Mouse (Mus musculus) ES-E14 (cell line): ENCODE measurements around the gene Edem2. TPM values are rescaled to one million over a fixed set of nuclear protein-coding genes. Genes with fewer than 3 reads are reported as not detected.

Experiments
- DNase-seq: peaks from one replicate; pipeline ENCODE4 v3.0.0-alpha.2; 2013; ENCODE audit warnings: low read depth, low spot score
- H3K27ac ChIP-seq: 2 replicates; pipeline ENCODE4 v1.5.1; 2012; ENCODE audit warnings: low read depth, mild to moderate bottlenecking, low read length, moderate library complexity, mixed read lengths; ENCODE audit not compliant: poor library complexity, insufficient read depth, severe bottlenecking
- H3K36me3 ChIP-seq: 2 replicates; pipeline ENCODE4 v1.6.1; 2012; ENCODE audit warnings: mild to moderate bottlenecking, low read length, moderate library complexity, mixed read lengths; ENCODE audit not compliant: control insufficient read depth, poor library complexity, insufficient read depth, severe bottlenecking
- H3K4me1 ChIP-seq, 2 experiments: fragments of 150-350 bp in 1 of 2; sonication (generic) in 1 of 2; 2 replicates each; pipeline ENCODE4 v1.6.1; 2012; ENCODE audit warnings: low read length in 2 of 2, mild to moderate bottlenecking in 1 of 2, mixed read lengths in 1 of 2; ENCODE audit not compliant: control insufficient read depth in 2 of 2, insufficient read depth in 2 of 2, poor library complexity in 1 of 2
- H3K4me3 ChIP-seq, 2 experiments: fragments of 150-350 bp in 1 of 2; sonication (generic) in 1 of 2; 2 replicates each; pipeline ENCODE4 v1.5.1; 2012; ENCODE audit warnings: low read length in 2 of 2, low read depth in 1 of 2, mild to moderate bottlenecking in 1 of 2, mixed read lengths in 1 of 2; ENCODE audit not compliant: insufficient read depth in 1 of 2, poor library complexity in 1 of 2, severe bottlenecking in 1 of 2
- H3K9ac ChIP-seq: 2 replicates; pipeline ENCODE4 v1.6.1; 2012; ENCODE audit warnings: low read depth, mild to moderate bottlenecking, low read length, mixed read lengths; ENCODE audit not compliant: poor library complexity, insufficient read depth, severe bottlenecking
- H3K9me3 ChIP-seq: fragments of 150-350 bp; sonication (generic); 2 replicates; pipeline ENCODE4 v1.6.1; 2012; ENCODE audit warnings: low read depth, mild to moderate bottlenecking, low read length; ENCODE audit not compliant: control insufficient read depth, insufficient read depth
- CHD2 ChIP-seq: IDR thresholded peaks from 2 replicates; pipeline ENCODE4 v1.6.1; 2014; ENCODE audit warnings: mild to moderate bottlenecking, low read depth, low read length, inconsistent platforms
- HCFC1 ChIP-seq: IDR thresholded peaks from 2 replicates; pipeline ENCODE4 v1.6.1; 2012; ENCODE audit warnings: low read length, inconsistent platforms, borderline replicate concordance; ENCODE audit not compliant: insufficient read depth
- MAFK ChIP-seq: IDR thresholded peaks from 2 replicates; pipeline ENCODE4 v1.6.1; 2014; ENCODE audit warnings: mild to moderate bottlenecking, low read depth, low read length, inconsistent platforms; ENCODE audit not compliant: insufficient read depth
- ZC3H11A ChIP-seq: IDR thresholded peaks from 2 replicates; pipeline ENCODE4 v1.6.1; 2012; ENCODE audit warnings: low read depth, mild to moderate bottlenecking, inconsistent platforms, low read length, borderline replicate concordance
- ZNF384 ChIP-seq: IDR thresholded peaks from 2 replicates; pipeline ENCODE4 v1.6.1; 2012; ENCODE audit warnings: low read depth, low read length, inconsistent platforms
- in situ Hi-C, 2 experiments: fragments of 600-800 bp; cut with MboI; formaldehyde crosslinking; loops; one replicate each; pipeline ENCODE4 v1.15.1; 2025; ENCODE audit warnings: low sequenced_read_pairs in 2 of 2, inconsistent platforms in 1 of 2; ENCODE audit not compliant: unreplicated experiment in 2 of 2
- total RNA-seq: library from RNA; depleted of rRNA; stranded (reverse); fragments of 300-350 nt; gene quantifications from 2 replicates; pipeline ENCODE4 v1.2.3, GENCODE M21; 2012

The Edem2 gene
- total RNA-seq, 1 experiment = 38.4 TPM

DNA sequence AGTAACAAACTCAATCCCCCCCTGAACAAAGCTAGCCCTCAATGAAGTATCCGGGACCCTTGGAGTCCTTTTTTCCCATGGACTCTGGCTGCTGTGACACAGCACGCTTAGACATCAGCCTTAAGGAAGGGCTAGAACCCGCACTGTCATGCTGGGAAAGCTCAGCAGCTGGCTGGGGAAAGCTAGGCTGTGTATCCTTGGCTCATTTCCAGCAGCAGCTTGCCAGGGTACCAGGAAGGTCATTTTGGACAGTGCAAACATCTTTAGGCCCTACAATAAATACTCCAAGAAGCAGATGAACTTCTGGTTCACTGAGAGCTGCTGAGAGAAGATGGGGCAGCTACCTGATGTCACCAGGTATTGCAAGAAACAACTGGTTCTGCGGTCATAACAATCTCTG is 58.0 kb downstream of the Edem2 start:
- H3K9me3 ChIP-seq = no peaks in the 10 kb centered on the region
- no peak for TF ChIP-seq MAFK
- TF ChIP-seq ZNF384 = no peak
- TF ChIP-seq CHD2 = no peak
- TF ChIP-seq HCFC1 = no peak
- TF ChIP-seq ZC3H11A = no peak
- in situ Hi-C loops = no loop called here
- H3K4me3 ChIP-seq = no peak overlapping the region
- H3K36me3 ChIP-seq = no peaks in the 10 kb centered on the region
- H3K4me1 ChIP-seq = no peaks in the 10 kb centered on the region
- H3K9ac ChIP-seq = no peak overlapping the region
- no peak overlapping the region for H3K27ac ChIP-seq
- DNase-seq = no peak

- H3K36me3 ChIP-seq = no peaks in the 10 kb centered on the region; the same call in 1 of the 2 replicates
- peak; percentile 59 for DNase-seq
- H3K9ac ChIP-seq = no peak overlapping the region
- no peak overlapping the region for H3K4me3 ChIP-seq
- in situ Hi-C loops = no loop called here
- no peaks in the 10 kb centered on the region for H3K9me3 ChIP-seq
- no peaks in the 10 kb centered on the region for H3K4me1 ChIP-seq
- no peak overlapping the region for H3K27ac ChIP-seq
- TF ChIP-seq ZC3H11A = no peak
- TF ChIP-seq MAFK = no peak
- TF ChIP-seq ZNF384 = no peak
- no peak for TF ChIP-seq HCFC1
- no peak for TF ChIP-seq CHD2
Measured at GRCm38 (mm10) chr2:155668461-155668860, 60.8 kb downstream of the Edem2 start.

DNA sequence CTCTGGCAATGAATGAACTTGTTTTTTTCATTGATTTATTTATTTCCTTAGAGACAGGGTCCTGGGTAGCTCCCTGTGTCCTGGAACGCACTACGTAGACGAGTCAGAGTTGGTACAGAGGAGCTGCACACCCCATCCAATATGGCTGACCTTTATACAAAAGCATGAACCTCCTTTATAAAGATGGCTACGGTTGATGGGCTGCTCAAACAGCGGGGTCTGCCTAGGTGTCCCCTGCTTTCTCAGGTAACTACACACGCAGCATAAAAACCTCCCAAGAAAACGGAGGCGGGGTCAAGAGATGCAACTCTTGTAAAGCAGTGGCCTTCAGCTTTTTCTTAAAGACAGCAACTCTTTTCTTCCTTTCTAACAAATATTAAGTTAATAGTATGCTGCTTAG is 61.4 kb downstream of the Edem2 start:
- TF ChIP-seq MAFK (no peak), ZNF384 (no peak), HCFC1 (no peak), CHD2 (no peak), ZC3H11A (no peak)
- Histone ChIP-seq H3K4me1 (no peaks in the 10 kb centered on the region), H3K9me3 (no peaks in the 10 kb centered on the region), H3K9ac (no peak overlapping the region), H3K36me3 (no peaks in the 10 kb centered on the region; the same call in 1 of the 2 replicates), H3K4me3 (no peak overlapping the region), H3K27ac (no peak overlapping the region)
- in situ Hi-C loops = no loop called here
- DNase-seq = no peak

DNA sequence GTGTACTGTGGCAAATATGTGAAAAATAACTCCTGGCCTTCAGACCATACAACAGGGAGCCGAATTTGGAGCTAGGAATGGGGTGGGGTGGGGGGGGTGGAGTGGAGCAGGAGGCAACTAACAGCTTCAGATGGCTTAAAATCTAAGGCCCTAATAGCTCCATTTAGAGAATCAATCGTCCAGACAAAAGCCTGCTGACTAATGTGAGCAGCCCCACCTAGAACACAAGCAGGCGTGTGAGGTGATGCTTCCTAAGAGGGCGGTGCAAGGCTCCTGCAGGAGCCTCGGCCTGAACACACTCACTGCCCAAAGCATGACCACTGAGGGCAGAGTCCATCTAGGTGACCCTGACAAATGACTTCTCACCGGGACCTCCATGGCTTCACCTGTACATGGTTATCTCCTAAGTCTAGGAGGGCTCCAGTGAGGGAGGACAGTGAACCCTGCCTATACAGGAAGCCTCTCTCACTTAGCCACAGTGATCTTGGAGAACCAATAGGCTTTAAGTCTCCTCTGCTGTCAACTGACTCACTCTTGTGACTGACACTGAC is 65.3 kb downstream of the Edem2 start:
- H3K27ac ChIP-seq = no peak overlapping the region
- H3K4me1 ChIP-seq = no peaks in the 10 kb centered on the region
- peak; percentile 42 for DNase-seq
- no peaks in the 10 kb centered on the region for H3K9me3 ChIP-seq
- in situ Hi-C loops = no loop called here
- H3K9ac ChIP-seq = no peak overlapping the region
- H3K4me3 ChIP-seq = no peak overlapping the region
- H3K36me3 ChIP-seq = peaks cover 5% of the 10 kb centered on the region
- no peak for TF ChIP-seq ZC3H11A
- no peak for TF ChIP-seq HCFC1
- TF ChIP-seq MAFK = no peak
- TF ChIP-seq CHD2 = no peak
- TF ChIP-seq ZNF384 = no peak

DNA sequence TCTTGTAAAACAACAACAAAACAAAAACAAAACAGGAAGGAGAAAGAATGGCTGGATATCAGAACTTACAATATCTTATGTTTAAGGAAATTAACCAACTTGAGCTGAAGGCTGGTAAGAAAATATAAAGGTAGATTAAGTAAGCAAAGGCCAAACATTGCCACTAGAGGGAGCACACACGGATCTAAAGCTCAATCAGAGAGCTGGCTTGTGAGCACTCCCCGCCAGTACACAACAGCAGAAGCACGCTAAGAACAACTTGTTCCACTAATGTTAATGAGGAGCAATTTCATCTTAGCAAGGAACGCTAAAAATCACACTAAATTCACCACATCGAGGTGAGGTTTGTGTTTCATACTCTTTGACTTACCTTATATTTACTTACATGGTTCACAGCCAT is 66.2 kb downstream of the Edem2 start:
- H3K9ac ChIP-seq = no peak overlapping the region
- no peak for TF ChIP-seq MAFK
- TF ChIP-seq ZC3H11A = no peak
- no peak for TF ChIP-seq CHD2
- TF ChIP-seq HCFC1 = no peak
- no peak for TF ChIP-seq ZNF384
- no peak overlapping the region for H3K27ac ChIP-seq
- H3K9me3 ChIP-seq = no peaks in the 10 kb centered on the region
- H3K4me1 ChIP-seq = no peaks in the 10 kb centered on the region
- no peak for DNase-seq
- no peak overlapping the region for H3K4me3 ChIP-seq
- H3K36me3 ChIP-seq = peaks cover 5% of the 10 kb centered on the region
- in situ Hi-C loops = no loop called here
